ENCODE assay signal across 8 mouse cellular contexts in the genomic region with DNA sequence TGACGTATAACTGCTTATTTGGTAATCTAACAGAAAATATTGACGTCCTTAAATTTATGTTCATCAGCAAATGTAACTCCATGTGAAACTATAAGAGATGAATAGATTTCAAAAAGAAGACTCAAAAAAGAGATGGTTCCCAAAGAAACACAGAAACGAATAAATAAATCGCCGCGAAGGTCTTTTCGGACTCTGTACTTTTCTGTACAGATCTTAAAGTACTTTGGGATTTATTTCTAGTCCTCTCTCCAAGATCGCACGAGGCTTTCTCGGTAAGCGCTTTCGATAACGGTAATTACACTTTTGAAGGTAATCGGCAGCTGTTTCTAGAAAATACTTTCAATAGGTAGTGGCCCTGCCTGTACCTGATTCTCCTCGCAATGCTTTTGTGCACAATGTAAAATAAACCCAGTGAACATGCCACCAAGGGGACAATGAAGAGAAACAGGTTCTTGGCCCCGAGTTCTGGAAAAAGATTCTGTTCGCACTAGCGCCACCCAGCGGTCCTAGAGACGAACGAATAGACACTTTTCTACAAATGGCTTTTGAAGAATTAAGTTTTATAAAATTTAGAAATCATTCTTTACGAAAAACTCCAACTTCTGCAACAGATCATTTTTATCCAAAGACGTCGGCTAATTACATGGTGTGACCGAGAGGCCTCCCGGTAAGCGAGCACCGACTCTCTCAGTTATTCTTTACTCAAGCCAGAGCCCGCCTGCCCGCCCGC. TPM values are rescaled to one million over a fixed set of nuclear protein-coding genes. Genes with fewer than 3 reads are reported as not detected.
A peak's percentile ranks its signal among the peaks of the same experiment; 100 is the strongest.
DNase-seq lines count a peak whose midpoint lies in the region; ATAC-seq lines count a peak whose summit lies in the region.

No protein-coding gene starts in this region.

- peak overlapping the region; percentile 49; the same call in 1 of the 2 replicates for H3K9ac ChIP-seq in forebrain, embryonic 11.5 days (ENCODE audit: low read length)
- H3K9ac ChIP-seq in intestine, embryonic 15.5 days, result peak overlapping the region; percentile 65

- H3K36me3 ChIP-seq in megakaryocyte, embryonic 14.5 days (replicated peaks; ENCODE audit: low read length), result no peaks in the 10 kb centered on the region
- no peaks in the 10 kb centered on the region for H3K36me3 ChIP-seq in forebrain, embryonic 11.5 days (ENCODE audit: control insufficient read depth, insufficient read depth, low read length)
- H3K36me3 ChIP-seq in intestine, embryonic 15.5 days, result no peaks in the 10 kb centered on the region

- WGBS in forebrain, embryonic 11.5 days, result 2% methylated on average over 31 of the region's 31 CpGs
- WGBS in intestine, embryonic 15.5 days, result 1% methylated on average over 31 of the region's 31 CpGs

- DNase-seq in adrenal gland, postnatal 36 days, result peak; percentile 60 to 66
- peak; percentile 83 for DNase-seq in forebrain, embryonic 11.5 days (ENCODE audit: low spot score)
- peak; percentile 81 for DNase-seq in lung, adult 18-20 months
- DNase-seq in retina, postnatal 1 day, result peak; percentile 83
- no peak for DNase-seq in T-cell, adult 2 months (ENCODE audit: low spot score)

- H3K27ac ChIP-seq in forebrain, embryonic 11.5 days (ENCODE audit: low read depth, low read length), result no peak overlapping the region
- H3K27ac ChIP-seq in intestine, embryonic 15.5 days, result peak overlapping the region; percentile 93

- peak overlapping the region; percentile 85 for H3K4me2 ChIP-seq in forebrain, embryonic 11.5 days (ENCODE audit: low read depth, low read length, severe bottlenecking)
- H3K4me2 ChIP-seq in intestine, embryonic 15.5 days (replicated peaks), result peak overlapping the region; percentile 90

- peaks cover 24% of the 10 kb centered on the region for H3K9me3 ChIP-seq in megakaryocyte, embryonic 14.5 days
- no peaks in the 10 kb centered on the region for H3K9me3 ChIP-seq in forebrain, embryonic 11.5 days (ENCODE audit: control insufficient read depth, low read length)
- no peaks in the 10 kb centered on the region for H3K9me3 ChIP-seq in intestine, embryonic 15.5 days

- ATAC-seq in megakaryocyte, adult 5-6 weeks (ENCODE audit: poor library complexity, severe bottlenecking), result no peak
- ATAC-seq in forebrain, embryonic 11.5 days (replicated peaks; ENCODE audit: low FRiP score), result no peak
- ATAC-seq in intestine, embryonic 15.5 days, result no peak

- H3K4me1 ChIP-seq in megakaryocyte, embryonic 14.5 days, result peaks cover 62% of the 10 kb centered on the region
- H3K4me1 ChIP-seq in forebrain, embryonic 11.5 days (replicated peaks; ENCODE audit: control insufficient read depth, insufficient read depth, low read length), result peaks cover 5% of the 10 kb centered on the region; the same call in 1 of the 2 replicates
- H3K4me1 ChIP-seq in intestine, embryonic 15.5 days (replicated peaks), result peaks cover 15% of the 10 kb centered on the region

- H3K27me3 ChIP-seq in megakaryocyte, embryonic 14.5 days (replicated peaks), result peaks cover 91% of the 10 kb centered on the region
- peaks cover 85% of the 10 kb centered on the region for H3K27me3 ChIP-seq in forebrain, embryonic 11.5 days (ENCODE audit: control insufficient read depth, insufficient read depth, low read length)
- H3K27me3 ChIP-seq in intestine, embryonic 15.5 days (replicated peaks), result peaks cover 65% of the 10 kb centered on the region

- peak overlapping the region; percentile 93 for H3K4me3 ChIP-seq in megakaryocyte, embryonic 14.5 days (replicated peaks)
- H3K4me3 ChIP-seq in forebrain, embryonic 11.5 days (ENCODE audit: low read depth, low read length), result peak overlapping the region; percentile 51
- peak overlapping the region; percentile 61 for H3K4me3 ChIP-seq in intestine, embryonic 15.5 days (replicated peaks)

RNA-seq across cellular contexts. Expression of gene Foxa1, which starts 1.9 kb away (rescaled TPM):
- not detected in 2 replicates for polyA plus RNA-seq in megakaryocyte, embryonic 14.5 days (2012; ENCODE audit: insufficient read depth, low replicate concordance)
- total RNA-seq in megakaryocyte, adult 5-6 weeks (2015), result not detected in 2 replicates
- not detected in 2 replicates for total RNA-seq in megakaryocyte, adult 5-6 weeks (2017)
- total RNA-seq in adrenal gland, postnatal 36 days (2021), result not detected
- 1.7 and 1.9 TPM in 2 replicates for polyA plus RNA-seq in forebrain, embryonic 11.5 days (2014; fragmentation: Nextera tagmentation; extraction: Ambion mirVana)
- polyA plus RNA-seq in intestine, embryonic 15.5 days (2015; fragmentation: Nextera tagmentation; extraction: Ambion mirVana), result 6.4 and 8.9 TPM in 2 replicates

RNA-seq across cellular contexts. Expression of gene Ttc6, which starts 19.1 kb away (rescaled TPM):
- not detected in 2 replicates for polyA plus RNA-seq in megakaryocyte, embryonic 14.5 days (2012; ENCODE audit: insufficient read depth, low replicate concordance)
- not detected in 2 replicates for total RNA-seq in megakaryocyte, adult 5-6 weeks (2015)
- not detected in 2 replicates for total RNA-seq in megakaryocyte, adult 5-6 weeks (2017)
- not detected for total RNA-seq in adrenal gland, postnatal 36 days (2021)
- 0.44 and 0.57 TPM in 2 replicates for polyA plus RNA-seq in forebrain, embryonic 11.5 days (2014; fragmentation: Nextera tagmentation; extraction: Ambion mirVana)
- 0.71 and 0.92 TPM in 2 replicates for polyA plus RNA-seq in intestine, embryonic 15.5 days (2015; fragmentation: Nextera tagmentation; extraction: Ambion mirVana)
